In the genomic region with DNA sequence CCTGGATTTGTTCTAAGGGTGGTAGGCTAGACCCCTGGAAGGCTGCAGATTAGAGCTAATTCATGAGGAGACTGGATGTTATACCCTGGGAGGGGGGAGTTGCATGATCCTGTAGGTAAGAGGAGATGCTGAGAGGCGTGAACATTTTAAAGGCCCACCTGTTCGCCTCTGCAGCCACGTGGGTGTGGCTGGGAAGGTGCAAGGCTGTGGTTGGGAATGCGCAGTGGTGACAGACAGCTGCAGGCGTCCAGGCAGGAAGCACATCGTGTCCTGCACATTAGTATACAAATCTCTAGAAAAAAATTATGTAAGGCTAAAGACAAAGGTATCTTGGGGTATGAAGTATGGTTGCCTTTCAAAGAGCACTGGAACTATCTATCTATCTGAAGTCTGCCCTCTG, we compare ENCODE assay signal across 32 mouse cellular contexts.
"Had no signal": no experiment of that assay in that cellular context is flagged by ENCODE, and none has a peak within 500 bp of the region (broad histone marks: within the 10 kb centered on the region; RNA-seq: fewer than 3 reads in every experiment).

No protein-coding gene starts in this region.

- H3K9ac ChIP-seq: limb, embryonic 12.5 days; limb, embryonic 13.5 days; limb, embryonic 15.5 days; liver, embryonic 12.5 days; liver, embryonic 13.5 days; liver, embryonic 14.5 days; liver, embryonic 15.5 days; liver, postnatal 0 days; lung, embryonic 14.5 days; lung, embryonic 15.5 days; midbrain, embryonic 12.5 days; midbrain, embryonic 13.5 days; midbrain, embryonic 15.5 days; neural tube, embryonic 12.5 days had no signal

- DNase-seq: left cerebral cortex, postnatal 4 days; liver; liver, embryonic 13.5 days; liver, postnatal 0 days; lung, adult 18-20 months; lung, adult 2 months; lung, embryonic 14.5 days; lung, postnatal 10 days; lung, postnatal 14 days; lung, postnatal 36 days; lung, postnatal 4 days; midbrain, embryonic 14.5 days had no signal

- H3K4me1 ChIP-seq: limb, embryonic 10.5 days; limb, embryonic 12.5 days; limb, embryonic 15.5 days; liver, embryonic 15.5 days had no signal

- H3K27me3 ChIP-seq: limb, embryonic 12.5 days; limb, embryonic 13.5 days; limb, embryonic 15.5 days; liver, embryonic 12.5 days; liver, embryonic 13.5 days; liver, embryonic 15.5 days; lung, embryonic 15.5 days; megakaryocyte, embryonic 14.5 days; midbrain, embryonic 12.5 days; midbrain, embryonic 13.5 days; midbrain, embryonic 15.5 days; neural tube, embryonic 12.5 days had no signal

- H3K27ac ChIP-seq: limb, embryonic 10.5 days; limb, embryonic 12.5 days; limb, embryonic 13.5 days; limb, embryonic 15.5 days; liver, embryonic 12.5 days; liver, embryonic 13.5 days; liver, embryonic 14.5 days; liver, embryonic 15.5 days; lung, embryonic 15.5 days; macrophage; midbrain, embryonic 10.5 days; midbrain, embryonic 12.5 days; midbrain, embryonic 13.5 days; neural tube, embryonic 12.5 days had no signal

- H3K36me3 ChIP-seq: limb, embryonic 12.5 days; limb, embryonic 15.5 days; liver, embryonic 12.5 days; liver, embryonic 13.5 days; liver, embryonic 15.5 days; lung, embryonic 15.5 days had no signal

- ATAC-seq: liver, embryonic 12.5 days; liver, postnatal 0 days; lung, postnatal 0 days; midbrain, embryonic 13.5 days; midbrain, embryonic 15.5 days; midbrain, embryonic 16.5 days had no signal

- H3K9me3 ChIP-seq: limb, embryonic 10.5 days; limb, embryonic 12.5 days; limb, embryonic 13.5 days; limb, embryonic 15.5 days; liver, embryonic 12.5 days; liver, embryonic 13.5 days; liver, embryonic 15.5 days; lung, embryonic 15.5 days; megakaryocyte, embryonic 14.5 days; midbrain, embryonic 10.5 days; midbrain, embryonic 12.5 days; midbrain, embryonic 13.5 days; midbrain, embryonic 15.5 days; neural tube, embryonic 12.5 days had no signal

- H3K4me3 ChIP-seq: limb, embryonic 10.5 days; limb, embryonic 12.5 days; limb, embryonic 13.5 days; limb, embryonic 15.5 days; liver, embryonic 12.5 days; liver, embryonic 13.5 days; liver, embryonic 15.5 days; lung, embryonic 15.5 days; megakaryocyte, embryonic 14.5 days; midbrain, embryonic 10.5 days; midbrain, embryonic 12.5 days; midbrain, embryonic 13.5 days; midbrain, embryonic 15.5 days; myocyte; neural tube, embryonic 12.5 days had no signal

- H3K4me2 ChIP-seq: limb, embryonic 12.5 days; limb, embryonic 13.5 days; limb, embryonic 15.5 days; liver, embryonic 11.5 days; liver, embryonic 12.5 days; liver, embryonic 13.5 days; liver, embryonic 15.5 days; lung, embryonic 14.5 days; lung, embryonic 15.5 days; midbrain, embryonic 11.5 days; midbrain, embryonic 12.5 days; midbrain, embryonic 13.5 days; midbrain, embryonic 15.5 days; neural tube, embryonic 12.5 days had no signal
